Comparison of ENCODE assay signal across 26 mouse cellular contexts in the genomic region with DNA sequence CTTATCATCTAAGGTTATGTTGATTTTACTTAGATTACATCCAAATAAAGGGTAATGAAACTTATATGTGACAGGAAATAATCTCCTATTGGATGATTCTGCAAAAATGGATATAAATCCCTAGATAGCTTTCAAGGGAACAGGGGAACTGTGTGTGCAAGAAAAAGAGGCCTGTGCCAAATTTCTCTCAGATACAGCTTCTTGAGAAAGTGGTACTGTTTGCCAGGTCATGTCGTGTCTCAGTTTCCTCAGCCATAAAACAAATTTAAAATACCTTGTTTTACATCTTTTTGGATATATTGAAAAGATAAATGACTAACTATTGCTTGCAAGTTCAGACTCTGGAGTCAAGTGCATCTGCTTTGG.
"Had no signal": no experiment of that assay in that cellular context is flagged by ENCODE, and none has a peak within 500 bp of the region (broad histone marks: within the 10 kb centered on the region; RNA-seq: fewer than 3 reads in every experiment).

No protein-coding gene starts in this region.

- H3K4me1 ChIP-seq: embryonic facial prominence, embryonic 10.5 days; embryonic facial prominence, embryonic 12.5 days; embryonic facial prominence, embryonic 13.5 days; embryonic facial prominence, embryonic 15.5 days; forebrain, embryonic 10.5 days; heart, embryonic 10.5 days had no signal

- DNase-seq: cerebellum, adult 2 months; cerebellum, adult 8-10 months; cerebellum, adult 9-10 months; cerebellum, adult 9-11 months; cerebellum, postnatal 10 days; cerebellum, postnatal 14 days; cerebellum, postnatal 25 days; cerebellum, postnatal 36 days; embryo, embryonic 11 days; gastrocnemius, adult 2 months; gastrocnemius, postnatal 10 days; gastrocnemius, postnatal 14 days; gastrocnemius, postnatal 25 days; gastrocnemius, postnatal 36 days; heart, adult 11 months; heart, adult 18-20 months; heart, adult 2 months had no signal

- H3K9ac ChIP-seq: embryonic facial prominence, embryonic 12.5 days; embryonic facial prominence, embryonic 13.5 days; embryonic facial prominence, embryonic 15.5 days; forebrain, embryonic 13.5 days; forebrain, postnatal 0 days had no signal

- H3K4me3 ChIP-seq: embryonic facial prominence, embryonic 10.5 days; embryonic facial prominence, embryonic 12.5 days; embryonic facial prominence, embryonic 13.5 days; embryonic facial prominence, embryonic 15.5 days; erythroblast, embryonic 14.5 days; forebrain, embryonic 10.5 days; forebrain, embryonic 13.5 days; gastrocnemius, adult 2 months; heart, adult 2 months; heart, embryonic 10.5 days had no signal

- H3K9me3 ChIP-seq: embryonic facial prominence, embryonic 10.5 days; embryonic facial prominence, embryonic 12.5 days; embryonic facial prominence, embryonic 13.5 days; embryonic facial prominence, embryonic 15.5 days; forebrain, embryonic 10.5 days; forebrain, embryonic 13.5 days; heart, embryonic 10.5 days had no signal

- H3K27me3 ChIP-seq: embryonic facial prominence, embryonic 12.5 days; embryonic facial prominence, embryonic 13.5 days; embryonic facial prominence, embryonic 15.5 days; forebrain, embryonic 13.5 days had no signal

- H3K27ac ChIP-seq: embryonic facial prominence, embryonic 10.5 days; embryonic facial prominence, embryonic 12.5 days; embryonic facial prominence, embryonic 13.5 days; embryonic facial prominence, embryonic 15.5 days; forebrain, embryonic 10.5 days; forebrain, embryonic 13.5 days; gastrocnemius, adult 2 months; heart, adult 2 months; heart, embryonic 10.5 days had no signal

- H3K4me2 ChIP-seq: embryonic facial prominence, embryonic 12.5 days; embryonic facial prominence, embryonic 13.5 days; embryonic facial prominence, embryonic 15.5 days; forebrain, embryonic 13.5 days had no signal

- H3K36me3 ChIP-seq: embryonic facial prominence, embryonic 10.5 days; embryonic facial prominence, embryonic 12.5 days; embryonic facial prominence, embryonic 13.5 days; embryonic facial prominence, embryonic 15.5 days; forebrain, embryonic 10.5 days; heart, embryonic 10.5 days had no signal
